Mouse (Mus musculus) adrenal gland, postnatal 25 days (tissue): Measurements from ENCODE around the gene Pitpnm1. TPM values are rescaled to one million over a fixed set of nuclear protein-coding genes. Genes with fewer than 3 reads are reported as not detected.

Experiments used
- DNase-seq: peaks from one replicate; pipeline ENCODE4 v3.0.0; 2021; ENCODE audit warnings: mixed read lengths
- total RNA-seq: library from RNA; stranded (reverse); gene quantifications from 2 replicates; pipeline ENCODE4 v1.2.3, GENCODE M21; 2021

Gene Pitpnm1
- total RNA-seq, 1 experiment from 2014 or later: 54.8 TPM

DNA sequence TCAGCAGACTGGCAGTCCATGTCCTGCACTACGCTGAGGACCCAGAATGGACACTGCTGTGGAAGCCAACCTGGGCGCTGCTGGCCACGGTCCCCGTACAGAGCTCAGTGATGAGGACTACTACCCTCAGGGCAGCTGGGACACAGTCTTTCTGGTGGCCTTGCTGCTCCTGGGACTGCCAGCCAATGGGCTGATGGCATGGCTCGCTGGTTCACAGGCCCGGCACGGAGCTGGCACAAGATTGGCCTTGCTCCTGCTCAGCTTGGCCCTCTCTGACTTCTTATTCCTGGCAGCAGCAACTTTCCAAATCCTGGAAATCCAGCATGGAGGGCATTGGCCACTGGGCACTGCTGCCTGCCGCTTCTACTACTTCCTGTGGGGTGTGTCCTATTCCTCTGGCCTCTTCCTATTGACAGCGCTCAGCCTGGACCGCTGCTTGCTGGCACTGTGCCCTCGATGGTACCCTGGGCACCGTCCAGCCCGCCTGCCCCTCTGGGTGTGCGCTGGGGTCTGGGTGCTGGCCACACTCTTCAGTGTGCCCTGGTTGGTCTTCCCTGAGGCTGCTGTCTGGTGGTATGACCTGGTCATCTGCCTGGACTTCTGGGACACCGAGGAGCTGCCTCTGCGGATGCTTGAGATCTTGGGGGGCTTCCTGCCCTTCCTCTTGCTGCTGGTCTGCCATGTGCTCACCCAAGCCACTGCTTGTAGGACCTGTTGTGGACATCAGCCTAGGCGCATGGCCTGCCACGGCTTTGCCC lies 42.8 kb downstream of the Pitpnm1 start:
- no peak for DNase-seq

GRCm38 (mm10) chr19:4143759-4144268 lies 44.0 kb downstream of the Pitpnm1 start, which contains the start of gene Cabp4:
Cabp4 (minus strand) TSS chr19:4144033.
- no peak for DNase-seq

- DNase-seq: no peak
These were observed 45.0 kb downstream of the Pitpnm1 start for GRCm38 (mm10) chr19:4144550-4145498.

GRCm38 (mm10) chr19:4145936-4146335 lies 46.1 kb downstream of the Pitpnm1 start:
- no peak for DNase-seq

DNA sequence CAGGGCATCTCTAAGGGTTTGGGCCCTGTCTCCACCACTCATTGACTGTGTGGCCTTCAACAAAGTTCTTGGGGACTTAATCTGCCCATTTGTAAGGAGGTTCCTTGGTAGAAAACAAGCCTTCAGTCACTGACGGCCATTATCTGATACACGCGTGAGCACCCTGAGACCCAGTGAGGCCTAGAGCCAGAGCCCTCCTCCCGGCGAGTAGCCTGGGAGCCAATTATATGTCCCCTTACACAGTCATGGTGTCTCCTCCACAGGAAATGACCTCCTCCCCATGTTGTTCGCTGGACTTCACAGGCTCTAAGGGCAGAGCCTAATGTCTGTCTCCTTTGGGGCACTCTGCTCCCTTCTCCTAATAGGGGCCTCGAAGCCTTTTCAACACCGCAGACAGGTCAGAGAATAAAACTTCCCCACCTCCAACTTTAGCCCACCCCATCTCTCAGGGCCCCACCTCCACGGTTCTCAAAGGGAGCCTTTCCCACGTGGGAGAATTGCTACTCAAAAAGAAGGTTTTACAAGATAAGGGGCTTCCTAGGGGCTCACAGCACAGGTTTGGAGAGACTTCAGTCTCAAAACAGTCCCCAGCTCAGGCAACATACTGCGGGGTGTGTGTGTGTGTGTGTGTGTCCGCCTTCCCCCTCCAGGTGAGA lies 46.7 kb downstream of the Pitpnm1 start:
- no peak for DNase-seq

GRCm38 (mm10) chr19:4147022-4147405 lies 47.2 kb downstream of the Pitpnm1 start:
- no peak for DNase-seq

DNA sequence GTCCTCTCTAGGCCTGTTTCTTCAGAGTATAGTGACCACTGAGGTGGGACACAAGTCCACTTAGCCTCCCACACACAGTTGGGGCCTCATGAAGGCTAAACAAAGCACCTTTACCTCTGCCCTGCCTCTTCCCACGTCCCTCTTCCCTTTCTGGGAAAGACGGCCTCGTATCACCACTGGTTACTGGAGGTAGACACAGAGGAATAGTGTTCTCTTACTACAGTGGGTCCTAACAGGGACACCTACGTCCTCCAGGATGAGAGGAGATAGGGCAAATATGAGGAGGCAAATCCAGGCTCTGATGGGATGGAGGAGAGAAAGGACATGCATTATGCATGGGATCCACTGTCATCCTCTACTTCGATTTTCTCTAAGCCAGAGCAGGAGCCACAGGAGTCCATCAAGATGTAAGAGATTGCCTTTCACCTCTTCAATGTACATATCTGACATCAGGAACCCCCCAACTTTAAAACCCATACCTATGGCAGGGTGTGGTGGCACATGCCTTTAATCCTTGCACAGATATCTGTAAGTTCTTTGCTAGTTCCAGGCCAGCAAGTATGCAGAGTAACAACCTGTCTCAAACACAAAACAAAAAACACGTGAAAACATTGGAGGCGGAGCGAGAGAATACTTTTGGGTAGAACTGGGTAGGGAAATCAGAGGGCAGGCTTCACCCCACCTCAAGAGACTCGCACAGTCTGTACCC lies 48.1 kb downstream of the Pitpnm1 start:
- no peak for DNase-seq

GRCm38 (mm10) chr19:4148491-4148806 lies 48.7 kb downstream of the Pitpnm1 start, which contains the start of gene Coro1b:
Coro1b (plus strand) TSS chr19:4148619.
- peak; percentile 98 for DNase-seq

GRCm38 (mm10) chr19:4148819-4149218 lies 49.0 kb downstream of the Pitpnm1 start:
- no peak for DNase-seq

DNA sequence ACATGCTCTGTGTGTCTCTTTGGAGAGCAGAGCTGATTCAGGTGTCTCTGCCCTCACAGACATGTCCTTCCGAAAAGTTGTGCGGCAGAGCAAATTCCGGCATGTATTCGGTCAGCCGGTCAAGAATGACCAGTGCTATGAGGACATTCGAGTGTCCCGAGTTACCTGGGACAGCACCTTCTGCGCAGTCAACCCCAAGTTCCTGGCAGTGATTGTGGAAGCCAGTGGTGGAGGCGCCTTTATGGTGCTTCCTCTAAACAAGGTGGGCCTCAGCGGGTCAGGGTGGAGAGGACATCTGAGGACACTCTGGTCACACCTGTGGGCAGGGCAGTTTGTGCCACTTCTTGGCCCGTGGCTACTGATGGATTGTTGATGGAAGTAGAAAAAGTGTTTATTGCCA lies 49.5 kb downstream of the Pitpnm1 start:
- DNase-seq: no peak

GRCm38 (mm10) chr19:4149764-4150461 lies 50.1 kb downstream of the Pitpnm1 start:
- DNase-seq: no peak

DNA sequence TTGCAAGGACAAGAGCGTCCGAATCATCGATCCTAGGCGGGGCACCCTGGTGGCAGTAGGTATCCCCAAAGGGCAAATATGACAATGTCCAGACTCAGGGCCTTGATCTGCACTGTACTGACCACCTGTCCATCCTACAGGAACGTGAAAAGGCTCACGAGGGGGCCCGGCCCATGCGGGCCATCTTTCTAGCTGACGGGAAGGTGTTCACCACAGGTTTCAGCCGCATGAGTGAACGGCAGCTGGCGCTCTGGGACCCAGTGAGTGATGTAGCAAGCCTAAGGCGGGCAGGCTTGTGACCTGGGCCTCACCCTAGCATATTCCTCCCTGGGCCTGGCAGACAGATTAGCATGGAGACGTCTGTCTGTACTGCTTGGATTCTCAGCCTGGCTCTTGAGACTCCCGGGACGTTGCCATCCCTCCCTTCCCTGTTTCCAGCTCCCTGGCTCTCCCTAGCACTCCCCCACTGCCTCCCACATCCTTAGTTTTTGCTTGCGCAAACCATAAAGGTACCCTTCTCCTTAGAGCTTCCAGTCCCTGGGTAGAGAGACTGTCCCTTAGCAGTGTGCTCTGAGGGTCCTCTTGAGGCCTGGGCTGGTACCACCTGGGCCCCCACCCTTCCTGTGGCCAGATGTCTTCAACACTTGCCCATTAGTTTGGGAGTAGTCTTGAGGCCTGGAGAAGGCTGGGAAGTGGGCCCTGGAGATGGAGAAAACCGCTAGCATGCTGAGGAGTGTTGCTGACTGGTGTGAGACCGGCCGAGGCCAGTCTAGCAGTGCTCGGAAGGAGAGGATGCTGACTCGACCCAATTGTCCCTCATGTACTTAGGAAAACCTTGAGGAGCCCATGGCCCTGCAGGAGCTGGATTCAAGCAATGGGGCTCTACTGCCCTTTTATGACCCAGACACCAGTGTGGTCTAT lies 51.0 kb downstream of the Pitpnm1 start:
- no peak for DNase-seq

DNA sequence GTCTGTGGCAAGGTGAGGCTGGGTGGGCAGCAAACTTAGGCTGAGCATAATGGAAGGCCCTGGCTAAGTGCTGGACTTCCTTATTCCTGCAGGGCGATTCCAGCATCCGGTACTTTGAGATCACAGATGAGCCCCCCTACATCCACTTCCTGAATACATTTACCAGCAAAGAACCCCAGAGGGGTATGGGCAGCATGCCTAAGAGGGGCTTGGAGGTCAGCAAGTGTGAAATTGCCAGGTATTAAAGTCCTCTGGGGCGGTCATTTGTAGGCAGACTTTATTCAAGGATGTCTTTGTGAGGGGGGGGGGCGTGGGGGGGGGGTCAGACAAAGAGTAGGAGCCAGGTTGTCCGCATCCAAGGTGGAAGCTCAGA lies 51.7 kb downstream of the Pitpnm1 start:
- DNase-seq: no peak

- peak; percentile 54 for DNase-seq
These were observed 52.1 kb downstream of the Pitpnm1 start for GRCm38 (mm10) chr19:4151898-4152297.

GRCm38 (mm10) chr19:4152445-4153231 lies 52.8 kb downstream of the Pitpnm1 start:
- no peak for DNase-seq

DNA sequence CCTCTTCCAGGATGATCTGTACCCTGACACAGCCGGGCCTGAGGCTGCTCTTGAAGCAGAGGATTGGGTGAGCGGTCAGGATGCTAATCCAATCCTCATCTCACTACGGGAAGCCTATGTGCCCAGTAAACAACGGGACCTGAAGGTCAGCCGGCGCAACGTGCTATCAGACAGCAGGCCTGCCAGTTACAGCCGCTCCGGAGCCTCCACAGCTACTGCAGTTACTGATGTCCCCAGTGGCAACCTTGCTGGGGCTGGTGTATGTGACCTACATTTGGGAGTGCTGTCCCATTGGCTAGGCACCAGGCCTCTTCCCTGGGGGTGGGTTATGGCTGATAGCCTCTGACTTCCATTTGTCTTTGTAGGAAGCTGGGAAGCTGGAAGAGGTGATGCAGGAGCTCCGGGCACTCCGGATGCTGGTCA lies 53.4 kb downstream of the Pitpnm1 start, which contains the start of gene Ptprcap:
Gene Ptprcap (plus strand): TSS at position 373 of the 423 bp plus-strand sequence.
- DNase-seq: no peak

DNA sequence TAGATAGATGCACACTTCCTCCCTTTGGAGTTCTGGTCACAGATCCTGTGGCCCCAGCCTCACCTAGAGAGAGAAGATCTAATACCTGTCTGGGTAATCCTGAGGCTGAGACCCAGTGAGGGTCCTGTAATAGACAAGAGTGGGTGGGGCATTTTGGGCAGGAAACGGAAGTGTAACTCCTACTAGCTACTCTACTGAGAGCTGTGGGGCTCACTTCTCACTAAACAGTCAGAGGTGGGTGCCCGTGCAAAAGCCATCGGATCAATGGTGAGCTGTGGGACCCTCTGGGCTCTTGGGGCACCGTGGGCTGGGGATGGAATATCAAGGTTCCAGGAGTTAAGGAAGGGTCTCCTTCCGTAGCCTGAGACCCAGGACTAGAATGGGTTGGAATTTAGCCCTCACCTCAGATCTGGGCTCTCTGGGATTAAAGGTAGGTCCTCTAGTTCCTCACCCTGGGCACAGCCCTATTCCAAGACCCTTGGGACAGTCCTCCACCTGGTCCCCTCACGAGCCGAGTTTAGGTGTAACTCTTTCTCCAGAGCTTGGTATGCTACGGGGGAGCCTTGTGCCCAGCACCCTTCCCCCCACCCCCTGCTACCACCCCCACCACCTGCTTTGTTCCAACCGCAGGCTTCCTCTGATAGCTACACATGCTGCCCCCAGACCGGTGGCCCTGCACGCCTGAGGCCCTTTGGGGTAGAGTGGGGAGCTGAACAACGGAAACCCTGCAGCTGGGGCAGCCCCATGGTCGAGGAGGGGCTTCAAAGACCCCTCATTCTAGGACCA lies 54.8 kb downstream of the Pitpnm1 start:
- DNase-seq: no peak
